Mouse (Mus musculus): Measurements from ENCODE around the gene Ankrd23. TPM values are rescaled to one million over a fixed set of nuclear protein-coding genes. Genes with fewer than 3 reads are reported as not detected.

Ankrd23 gene
- polyA plus RNA-seq, 1 experiment = 5.8 TPM

- whole genome bisulfite sequencing = 85% methylated on average over 4 of the region's 4 CpGs
- Histone ChIP-seq H3K27ac (ENCODE audit: insufficient read depth, low read depth, low read length) (no peak overlapping the region), H3K36me3 (ENCODE audit: control insufficient read depth, insufficient read depth, low read length) (peaks cover 18% of the 10 kb centered on the region), H3K4me1 (ENCODE audit: control insufficient read depth, insufficient read depth, insufficient read length, low read length) (no peaks in the 10 kb centered on the region), H3K4me3 (ENCODE audit: low read depth, low read length) (no peak overlapping the region), H3K27me3 (ENCODE audit: control insufficient read depth, insufficient read depth, low read length) (no peaks in the 10 kb centered on the region)
- TF ChIP-seq CTCF (IDR thresholded peaks at IDR 0.05; ENCODE audit: extremely low read depth, insufficient read length, insufficient replicate concordance, low read depth, low read length) (no peak), POLR2A (IDR thresholded peaks at IDR 0.05; ENCODE audit: low read depth, low read length) (no peak)
Observed at GRCm38 (mm10) chr1:36529274-36529673, 7.4 kb downstream of the Ankrd23 start.

- 8% methylated on average over 1 of the region's 1 CpGs for WGBS
- Histone ChIP-seq H3K27ac (ENCODE audit: insufficient read depth, low read depth, low read length) (no peak overlapping the region), H3K4me3 (ENCODE audit: low read depth, low read length) (no peak overlapping the region), H3K4me1 (ENCODE audit: control insufficient read depth, insufficient read depth, insufficient read length, low read length) (no peaks in the 10 kb centered on the region), H3K27me3 (ENCODE audit: control insufficient read depth, insufficient read depth, low read length) (no peaks in the 10 kb centered on the region), H3K36me3 (ENCODE audit: control insufficient read depth, insufficient read depth, low read length) (peaks cover 26% of the 10 kb centered on the region)
- TF ChIP-seq POLR2A (IDR thresholded peaks at IDR 0.05; ENCODE audit: low read depth, low read length) (no peak), CTCF (IDR thresholded peaks at IDR 0.05; ENCODE audit: extremely low read depth, insufficient read length, insufficient replicate concordance, low read depth, low read length) (no peak)
Observed at GRCm38 (mm10) chr1:36528351-36528750, 8.3 kb downstream of the Ankrd23 start.

- no peak for TF ChIP-seq CTCF (IDR thresholded peaks at IDR 0.05; ENCODE audit: extremely low read depth, insufficient read length, insufficient replicate concordance, low read depth, low read length)
- TF ChIP-seq POLR2A (IDR thresholded peaks at IDR 0.05; ENCODE audit: low read depth, low read length) = no peak
- no peaks in the 10 kb centered on the region for H3K27me3 ChIP-seq (ENCODE audit: control insufficient read depth, insufficient read depth, low read length)
- no peak overlapping the region for H3K27ac ChIP-seq (ENCODE audit: insufficient read depth, low read depth, low read length)
- H3K4me3 ChIP-seq (ENCODE audit: low read depth, low read length) = no peak overlapping the region
- 88% methylated on average over 10 of the region's 10 CpGs for WGBS
- peaks cover 35% of the 10 kb centered on the region for H3K36me3 ChIP-seq (ENCODE audit: control insufficient read depth, insufficient read depth, low read length)
- no peaks in the 10 kb centered on the region for H3K4me1 ChIP-seq (ENCODE audit: control insufficient read depth, insufficient read depth, insufficient read length, low read length)
Observed at GRCm38 (mm10) chr1:36526903-36527302, 9.8 kb downstream of the Ankrd23 start.

GRCm38 (mm10) chr1:36525774-36526173 is 10.9 kb downstream of the Ankrd23 start:
- WGBS = 79% methylated on average over 12 of the region's 12 CpGs
- Histone ChIP-seq H3K27me3 (ENCODE audit: control insufficient read depth, insufficient read depth, low read length) (no peaks in the 10 kb centered on the region), H3K36me3 (ENCODE audit: control insufficient read depth, insufficient read depth, low read length) (peaks cover 47% of the 10 kb centered on the region), H3K4me3 (ENCODE audit: low read depth, low read length) (no peak overlapping the region), H3K27ac (ENCODE audit: insufficient read depth, low read depth, low read length) (no peak overlapping the region), H3K4me1 (ENCODE audit: control insufficient read depth, insufficient read depth, insufficient read length, low read length) (no peaks in the 10 kb centered on the region)
- TF ChIP-seq POLR2A (IDR thresholded peaks at IDR 0.05; ENCODE audit: low read depth, low read length) = no peak
- no peak for TF ChIP-seq CTCF (IDR thresholded peaks at IDR 0.05; ENCODE audit: extremely low read depth, insufficient read length, insufficient replicate concordance, low read depth, low read length)

GRCm38 (mm10) chr1:36524058-36524457 is 12.6 kb downstream of the Ankrd23 start:
- no peak overlapping the region for H3K27ac ChIP-seq (ENCODE audit: insufficient read depth, low read depth, low read length)
- 71% methylated on average over 5 of the region's 5 CpGs for WGBS
- peaks cover 58% of the 10 kb centered on the region for H3K36me3 ChIP-seq (ENCODE audit: control insufficient read depth, insufficient read depth, low read length)

GRCm38 (mm10) chr1:36523332-36524013 is 13.2 kb downstream of the Ankrd23 start:
- no peak overlapping the region for H3K27ac ChIP-seq (ENCODE audit: insufficient read depth, low read depth, low read length)
- peaks cover 63% of the 10 kb centered on the region for H3K36me3 ChIP-seq (ENCODE audit: control insufficient read depth, insufficient read depth, low read length)
- no peaks in the 10 kb centered on the region for H3K4me1 ChIP-seq (ENCODE audit: control insufficient read depth, insufficient read depth, insufficient read length, low read length)
- TF ChIP-seq POLR2A (IDR thresholded peaks at IDR 0.05; ENCODE audit: low read depth, low read length) (no peak), CTCF (IDR thresholded peaks at IDR 0.05; ENCODE audit: extremely low read depth, insufficient read length, insufficient replicate concordance, low read depth, low read length) (no peak)
- H3K27me3 ChIP-seq (ENCODE audit: control insufficient read depth, insufficient read depth, low read length) = no peaks in the 10 kb centered on the region
- H3K4me3 ChIP-seq (ENCODE audit: low read depth, low read length) = no peak overlapping the region
- WGBS = 34% methylated on average over 9 of the region's 9 CpGs

More at GRCm38 (mm10) chr1:36524058-36524457, 12.6 kb downstream of the Ankrd23 start:
- TF ChIP-seq POLR2A (IDR thresholded peaks at IDR 0.05; ENCODE audit: low read depth, low read length) (no peak), CTCF (IDR thresholded peaks at IDR 0.05; ENCODE audit: extremely low read depth, insufficient read length, insufficient replicate concordance, low read depth, low read length) (no peak)
- no peaks in the 10 kb centered on the region for H3K27me3 ChIP-seq (ENCODE audit: control insufficient read depth, insufficient read depth, low read length)
- H3K4me1 ChIP-seq (ENCODE audit: control insufficient read depth, insufficient read depth, insufficient read length, low read length) = no peaks in the 10 kb centered on the region
- H3K4me3 ChIP-seq (ENCODE audit: low read depth, low read length) = no peak overlapping the region

GRCm38 (mm10) chr1:36522210-36522609 is 14.5 kb downstream of the Ankrd23 start:
- peaks cover 63% of the 10 kb centered on the region for H3K36me3 ChIP-seq (ENCODE audit: control insufficient read depth, insufficient read depth, low read length)

More at GRCm38 (mm10) chr1:36522210-36522609, 14.5 kb downstream of the Ankrd23 start:
- Histone ChIP-seq H3K4me3 (ENCODE audit: low read depth, low read length) (no peak overlapping the region), H3K27me3 (ENCODE audit: control insufficient read depth, insufficient read depth, low read length) (no peaks in the 10 kb centered on the region), H3K4me1 (ENCODE audit: control insufficient read depth, insufficient read depth, insufficient read length, low read length) (no peaks in the 10 kb centered on the region), H3K27ac (ENCODE audit: insufficient read depth, low read depth, low read length) (no peak overlapping the region)
- TF ChIP-seq CTCF (IDR thresholded peaks at IDR 0.05; ENCODE audit: extremely low read depth, insufficient read length, insufficient replicate concordance, low read depth, low read length) = no peak
- no peak for TF ChIP-seq POLR2A (IDR thresholded peaks at IDR 0.05; ENCODE audit: low read depth, low read length)
- 95% methylated on average over 7 of the region's 7 CpGs for WGBS
